Mouse (Mus musculus): ENCODE measurements around the gene Bag5.

- TF ChIP-seq CTCF (IDR thresholded peaks at IDR 0.05; ENCODE audit: low read depth) (no peak), EP300 (IDR thresholded peaks at IDR 0.05; ENCODE audit: low read depth) (no peak)
These were observed 48.9 kb downstream of the Bag5 start for GRCm38 (mm10) chr12:111664144-111664634.

Data from liver, postnatal 0 days (tissue).